Mouse (Mus musculus): Measurements from ENCODE around the gene Neurod2.

GRCm38 (mm10) chr11:98335250-98335649 lies 5.8 kb upstream of the Neurod2 start:
- TF ChIP-seq CTCF (IDR thresholded peaks at IDR 0.05; ENCODE audit: insufficient read depth, low read depth, low read length) (no peak), POLR2A (IDR thresholded peaks at IDR 0.05; ENCODE audit: insufficient read depth, low read depth, low read length) (no peak)

All from olfactory bulb, adult 2 months (tissue).